Mouse (Mus musculus): ENCODE measurements around the gene Socs4.

GRCm38 (mm10) chr14:47307669-47308068, 30.9 kb downstream of the Socs4 start:
- TF ChIP-seq GATA1 (IDR thresholded peaks at IDR 0.05; ENCODE audit: borderline replicate concordance, low read length) (no peak), FLI1 (IDR thresholded peaks at IDR 0.05; ENCODE audit: low read length) (no peak)

Data from megakaryocyte, embryonic 14.5 days (primary cell).